Mouse (Mus musculus) liver, adult 10 weeks (tissue): Measurements from ENCODE around the gene Slc6a12. TPM values are rescaled to one million over a fixed set of nuclear protein-coding genes. Genes with fewer than 3 reads are reported as not detected.

Source experiments
- polyA plus RNA-seq: library from polyadenylated mRNA; stranded (reverse); fragments of 350-450 nt; fragmentation: Illumina TruSeq; extraction: RNeasy Lipid Tissue Mini Kit (QIAGEN cat#74804); gene quantifications from one replicate; pipeline ENCODE4 v1.2.3, GENCODE M21; 2014; ENCODE audit warnings: low read depth, low replicate concordance

Slc6a12 gene
- 23.5 TPM for polyA plus RNA-seq

DNA sequence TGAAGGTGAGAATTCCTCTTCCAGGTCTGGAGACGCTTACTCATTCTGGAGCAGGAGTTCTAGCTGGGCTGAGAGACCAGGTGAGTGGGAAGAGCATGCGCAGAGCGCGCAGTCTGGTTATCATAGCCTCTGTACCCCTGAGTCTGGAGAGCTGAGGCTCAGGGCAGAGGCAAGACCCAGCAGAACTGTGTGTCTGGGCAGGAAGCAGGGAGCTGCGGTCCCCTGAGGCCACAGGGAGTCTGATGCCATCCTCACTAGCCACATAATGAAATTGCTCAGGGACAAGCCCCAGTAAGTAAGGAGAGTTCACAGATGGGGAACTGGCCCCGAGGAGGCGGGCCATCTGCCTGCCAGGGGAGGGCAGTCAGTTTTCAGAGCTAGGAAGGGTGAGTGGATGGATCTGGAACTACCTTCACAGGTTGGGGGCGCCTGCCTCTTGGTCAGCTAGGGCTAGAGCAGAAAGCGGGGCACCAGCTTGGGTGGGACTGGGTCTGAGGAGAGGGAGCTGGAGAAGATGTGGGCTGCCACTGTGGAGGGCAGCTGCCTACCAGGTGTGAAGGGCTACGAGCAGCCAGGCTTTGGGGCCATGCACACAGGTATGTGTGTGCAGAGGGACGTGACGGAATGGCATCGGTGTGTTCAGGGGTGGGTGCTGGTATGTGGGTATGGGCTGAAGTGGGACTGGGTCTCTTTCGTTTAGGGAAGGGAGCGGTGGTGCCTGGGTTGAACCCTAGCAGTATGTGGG, at the start of gene Slc6a12:
Slc6a12 (plus strand) TSS at position 51 of the 745 bp plus-strand sequence.

DNA sequence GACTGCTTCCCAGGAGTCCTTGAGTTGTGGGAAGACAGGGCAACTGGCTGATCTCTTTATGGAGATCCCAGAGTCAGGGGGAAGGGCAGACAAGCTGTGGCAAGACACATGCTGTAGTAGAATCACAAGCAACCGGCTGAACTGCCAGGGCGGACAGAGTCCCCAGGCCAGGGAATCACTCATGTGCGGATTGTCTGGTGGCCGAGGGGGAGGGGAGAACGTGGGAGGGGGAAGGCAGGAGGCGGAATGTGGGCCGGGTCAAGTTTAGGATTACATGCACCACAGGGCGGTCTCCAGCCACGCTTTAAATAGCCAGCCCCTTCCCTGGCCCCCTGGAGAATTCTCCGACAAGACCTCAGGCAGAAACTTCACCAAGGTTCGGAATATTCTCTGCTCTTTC, 42.9 kb upstream of the Slc6a12 start, which contains the start of gene Slc6a13:
Slc6a13 (plus strand) TSS at position 274 of the 400 bp plus-strand sequence.

Other genes starting within 250 kb of the Slc6a12 start
- 3.5 TPM for gene Mical3, start 212.1 kb upstream of the Slc6a12 start, polyA plus RNA-seq
- 3.0 TPM for gene Pex26, start 159.4 kb upstream of the Slc6a12 start, polyA plus RNA-seq
- 0.37 TPM for gene Tuba8, start 132.4 kb upstream of the Slc6a12 start, polyA plus RNA-seq
- 9.6 TPM for gene Usp18, start 97.2 kb upstream of the Slc6a12 start, polyA plus RNA-seq
- 38.1 TPM for gene Slc6a13, start 42.8 kb upstream of the Slc6a12 start, polyA plus RNA-seq
- gene Iqsec3, start 130.6 kb downstream of the Slc6a12 start, polyA plus RNA-seq: not detected